Comparison of ENCODE assay signal across 25 mouse cellular contexts in genomic region chr1:149000092-149000491, GRCm38 (mm10).
DNase-seq lines count a peak whose midpoint lies in the region; ATAC-seq and TF ChIP-seq lines count a peak whose summit lies in the region.
"Had no signal": no experiment of that assay in that cellular context is flagged by ENCODE, and none has a peak within 500 bp of the region (broad histone marks: within the 10 kb centered on the region; RNA-seq: fewer than 3 reads in every experiment).

No protein-coding gene starts in this region.

- no peaks in the 10 kb centered on the region for H3K36me3 ChIP-seq in forebrain, embryonic 14.5 days (ENCODE audit: control insufficient read depth, insufficient read depth, low read length)
- no peaks in the 10 kb centered on the region for H3K36me3 ChIP-seq in forebrain, embryonic 10.5 days (replicated peaks)
- no peaks in the 10 kb centered on the region for H3K36me3 ChIP-seq in limb, embryonic 14.5 days (ENCODE audit: control insufficient read depth, insufficient read depth, low read length)
- H3K36me3 ChIP-seq in limb, embryonic 10.5 days = no peaks in the 10 kb centered on the region
- H3K36me3 ChIP-seq: liver, embryonic 15.5 days; neural tube, embryonic 12.5 days; stomach, embryonic 15.5 days had no signal

- H3K4me2 ChIP-seq in forebrain, embryonic 14.5 days (ENCODE audit: low read length) = no peak overlapping the region
- H3K4me2 ChIP-seq in limb, embryonic 14.5 days (replicated peaks; ENCODE audit: low read depth, low read length, severe bottlenecking) = no peak overlapping the region
- H3K4me2 ChIP-seq: liver, embryonic 15.5 days; lung, embryonic 14.5 days; neural tube, embryonic 12.5 days; stomach, embryonic 15.5 days had no signal

- peak; percentile 31 for DNase-seq in forebrain, embryonic 14.5 days (ENCODE audit: low spot score)
- DNase-seq in forebrain, embryonic 10.5 days (ENCODE audit: extremely low spot score, low spot score) = no peak
- DNase-seq in limb, embryonic 14.5 days (ENCODE audit: low spot score) = peak; percentile 8
- no peak for DNase-seq in limb, embryonic 10.5 days (ENCODE audit: low spot score)
- DNase-seq in retina, postnatal 1 day = peak; percentile 53
- DNase-seq in retina, embryonic 14.5 days (ENCODE audit: low spot score) = no peak
- no peak for DNase-seq in spleen, adult 12 weeks (ENCODE audit: low spot score)
- DNase-seq: adrenal gland, postnatal 25 days; cerebellum, adult 2 months; cerebellum, postnatal 25 days; gastrocnemius, adult 2 months; heart, postnatal 14 days; kidney, adult 8-10 months; layer of hippocampus, postnatal 36 days; left cerebral cortex, postnatal 4 days; liver; lung, embryonic 14.5 days; lung, postnatal 14 days; right cerebral cortex, postnatal 14 days had no signal

- ATAC-seq in forebrain, embryonic 14.5 days = no peak
- no peak for ATAC-seq in limb, embryonic 14.5 days (ENCODE audit: low FRiP score, low read depth)
- ATAC-seq: forebrain, embryonic 16.5 days; intestine, embryonic 16.5 days had no signal

- H3K27me3 ChIP-seq in forebrain, embryonic 14.5 days (replicated peaks; ENCODE audit: control insufficient read depth, insufficient read depth, low read length) = no peaks in the 10 kb centered on the region
- no peaks in the 10 kb centered on the region for H3K27me3 ChIP-seq in forebrain, embryonic 10.5 days (ENCODE audit: poor library complexity, severe bottlenecking)
- H3K27me3 ChIP-seq in limb, embryonic 14.5 days (ENCODE audit: control insufficient read depth, insufficient read depth, low read length) = no peaks in the 10 kb centered on the region
- H3K27me3 ChIP-seq in limb, embryonic 10.5 days (ENCODE audit: low read depth, poor library complexity, severe bottlenecking) = no peaks in the 10 kb centered on the region
- H3K27me3 ChIP-seq: liver, embryonic 15.5 days; neural tube, embryonic 12.5 days; stomach, embryonic 15.5 days had no signal

- 62% methylated on average over 3 of the region's 3 CpGs for WGBS in forebrain, embryonic 14.5 days
- WGBS in forebrain, embryonic 10.5 days = 89% methylated on average over 3 of the region's 3 CpGs
- 71% methylated on average over 3 of the region's 3 CpGs for WGBS in limb, embryonic 14.5 days
- WGBS in limb, embryonic 10.5 days = 80% methylated on average over 3 of the region's 3 CpGs

- H3K9ac ChIP-seq in forebrain, embryonic 14.5 days (ENCODE audit: low read length) = no peak overlapping the region
- no peak overlapping the region for H3K9ac ChIP-seq in limb, embryonic 14.5 days (ENCODE audit: low read depth, low read length, severe bottlenecking)
- H3K9ac ChIP-seq: liver, embryonic 15.5 days; lung, embryonic 14.5 days; neural tube, embryonic 12.5 days; stomach, embryonic 15.5 days had no signal

- no peaks in the 10 kb centered on the region for H3K4me1 ChIP-seq in forebrain, embryonic 14.5 days (ENCODE audit: control insufficient read depth, insufficient read depth, low read length)
- no peaks in the 10 kb centered on the region for H3K4me1 ChIP-seq in forebrain, embryonic 10.5 days
- H3K4me1 ChIP-seq in limb, embryonic 14.5 days (ENCODE audit: control insufficient read depth, insufficient read depth, low read length) = no peaks in the 10 kb centered on the region
- H3K4me1 ChIP-seq in limb, embryonic 10.5 days = no peaks in the 10 kb centered on the region
- H3K4me1 ChIP-seq: liver, embryonic 15.5 days; neural tube, embryonic 12.5 days; stomach, embryonic 15.5 days had no signal

- no peak overlapping the region for H3K27ac ChIP-seq in forebrain, embryonic 14.5 days (ENCODE audit: low read depth, low read length)
- no peak overlapping the region for H3K27ac ChIP-seq in forebrain, embryonic 10.5 days
- no peak overlapping the region for H3K27ac ChIP-seq in limb, embryonic 14.5 days (replicated peaks; ENCODE audit: low read depth, low read length)
- H3K27ac ChIP-seq in limb, embryonic 10.5 days = no peak overlapping the region
- H3K27ac ChIP-seq: gastrocnemius, adult 2 months; kidney, postnatal 0 days; liver, embryonic 15.5 days; neural tube, embryonic 12.5 days; stomach, embryonic 15.5 days had no signal

- TF ChIP-seq POLR2A in limb, embryonic 14.5 days (IDR thresholded peaks at IDR 0.05; ENCODE audit: borderline replicate concordance, extremely low read depth, insufficient read depth, insufficient read length) = no peak

- H3K4me3 ChIP-seq in forebrain, embryonic 14.5 days (ENCODE audit: low read depth, low read length) = no peak overlapping the region
- no peak overlapping the region for H3K4me3 ChIP-seq in forebrain, embryonic 10.5 days
- H3K4me3 ChIP-seq in limb, embryonic 14.5 days (replicated peaks; ENCODE audit: low read length) = no peak overlapping the region
- no peak overlapping the region for H3K4me3 ChIP-seq in limb, embryonic 10.5 days
- H3K4me3 ChIP-seq: gastrocnemius, adult 2 months; liver, embryonic 15.5 days; neural tube, embryonic 12.5 days; stomach, embryonic 15.5 days had no signal

- H3K9me3 ChIP-seq in forebrain, embryonic 14.5 days (replicated peaks; ENCODE audit: control insufficient read depth, low read length) = no peaks in the 10 kb centered on the region
- H3K9me3 ChIP-seq in forebrain, embryonic 10.5 days = no peaks in the 10 kb centered on the region
- no peaks in the 10 kb centered on the region for H3K9me3 ChIP-seq in limb, embryonic 14.5 days (ENCODE audit: control insufficient read depth, low read length)
- H3K9me3 ChIP-seq in limb, embryonic 10.5 days (replicated peaks) = no peaks in the 10 kb centered on the region
- H3K9me3 ChIP-seq: liver, embryonic 15.5 days; neural tube, embryonic 12.5 days; stomach, embryonic 15.5 days had no signal

Comparison
In these comparisons a context has a peak if more than half of its experiments do, and no peak if none do; other contexts are left out.
1. DNase-seq: peak in forebrain, embryonic 14.5 days (single experiment), limb, embryonic 14.5 days (single experiment) and retina, postnatal 1 day (single experiment); none in forebrain, embryonic 10.5 days (single experiment), limb, embryonic 10.5 days (single experiment), retina, embryonic 14.5 days (single experiment) and spleen, adult 12 weeks (single experiment).